Mouse (Mus musculus) neural tube, embryonic 14.5 days (tissue): ENCODE measurements at regions not wholly inside any gene's neighbourhood (a gene's known extent, or its start where the extent isn't known, plus 50 kb on each side); places are given as distances from the start of the nearest gene placed in this dataset.
"Not testable (repeated sequence)": the region's sequence is repeated elsewhere in the genome, so short reads cannot be mapped to it uniquely, and the experiment has no call there.

Source experiments
- ATAC-seq: fragments of 200-750 bp; cut with Nextera tagmentation; 2 replicates; pipeline ENCODE4 v1.8.0; 2017; ENCODE audit warnings: low read depth, mild to moderate bottlenecking, moderate TSS enrichment, moderate library complexity
- H3K27ac ChIP-seq: fragments of 300-500 bp; sonication (generic); 2 replicates; pipeline ENCODE4 v1.5.1; 2014; ENCODE audit warnings: low read depth, mild to moderate bottlenecking, control low read depth, low read length, moderate library complexity, mixed read lengths
- H3K27me3 ChIP-seq: fragments of 300-500 bp; sonication (generic); 2 replicates; pipeline ENCODE4 v1.6.1; 2014; ENCODE audit warnings: low read length; ENCODE audit not compliant: control insufficient read depth, insufficient read depth
- H3K36me3 ChIP-seq: fragments of 300-500 bp; sonication (generic); 2 replicates; pipeline ENCODE4 v1.6.1; 2014; ENCODE audit warnings: low read length, mixed read lengths; ENCODE audit not compliant: control insufficient read depth, insufficient read depth
- H3K4me1 ChIP-seq: fragments of 300-500 bp; sonication (generic); 2 replicates; pipeline ENCODE4 v1.6.1; 2014; ENCODE audit warnings: low read length; ENCODE audit not compliant: control insufficient read depth, insufficient read depth
- H3K4me2 ChIP-seq: fragments of 300-500 bp; sonication (generic); 2 replicates; pipeline ENCODE4 v1.6.1; 2014; ENCODE audit warnings: mild to moderate bottlenecking, low read depth, low read length, control low read depth
- H3K4me3 ChIP-seq: fragments of 300-500 bp; sonication (generic); 2 replicates; pipeline ENCODE4 v1.5.1; 2014; ENCODE audit warnings: low read depth, low read length, control low read depth, mixed read lengths
- H3K9ac ChIP-seq: fragments of 300-500 bp; sonication (generic); replicated peaks from 2 replicates; pipeline ENCODE4 v1.6.1; 2014; ENCODE audit warnings: low read depth, mild to moderate bottlenecking, control low read depth, low read length, mixed read lengths
- H3K9me3 ChIP-seq: fragments of 300-500 bp; sonication (generic); 2 replicates; pipeline ENCODE4 v1.6.1; 2016; ENCODE audit warnings: low read length; ENCODE audit not compliant: control insufficient read depth
- WGBS: fragments of 180-500 bp; shearing (Covaris S2); extraction: QIAGEN DNeasy Blood & Tissue Kit; methylation state at CpG from one replicate; pipeline ENCODE4 v1.1.7; 2014; 5-methylcytosine and 5-hydroxymethylcytosine counted together

- ATAC-seq, H3K9ac ChIP-seq: not testable (repeated sequence)
- WGBS: under 1% methylated on average over 27 of the region's 42 CpGs
These were observed 242.1 kb downstream of the Gm21863 start for GRCm38 (mm10) chr12:20196386-20196785.

DNA sequence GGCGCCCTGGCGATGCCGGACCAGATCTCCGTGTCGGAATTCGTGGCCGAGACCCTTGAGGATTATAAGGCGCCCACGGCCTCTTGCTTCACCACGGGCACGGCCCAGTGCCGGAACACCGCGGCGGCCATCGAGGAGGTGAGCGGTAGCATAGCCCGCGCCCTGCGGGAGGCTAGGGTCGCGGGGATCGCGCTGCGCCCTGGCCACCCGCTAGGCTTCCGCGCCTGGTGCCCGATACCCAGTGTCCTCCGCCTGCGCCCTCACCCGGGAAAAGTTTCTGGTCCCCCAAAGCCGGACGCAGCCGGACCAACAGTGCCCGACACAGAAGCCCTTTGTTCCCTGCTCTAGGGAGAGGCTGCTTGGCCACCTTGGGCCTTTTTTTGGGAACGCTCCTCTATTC is 242.6 kb downstream of the Gm21863 start:
- not testable (repeated sequence) for H3K27ac ChIP-seq, H3K9me3 ChIP-seq, H3K36me3 ChIP-seq, H3K4me1 ChIP-seq, H3K9ac ChIP-seq, H3K27me3 ChIP-seq, ATAC-seq, H3K4me2 ChIP-seq
- H3K4me3 ChIP-seq: peak overlapping the region; percentile 24
- WGBS: 2% methylated on average over 32 of the region's 37 CpGs

More at GRCm38 (mm10) chr12:20196386-20196785, 242.1 kb downstream of the Gm21863 start:
- not testable (repeated sequence) for H3K9me3 ChIP-seq, H3K4me2 ChIP-seq, H3K4me1 ChIP-seq, H3K27me3 ChIP-seq, H3K36me3 ChIP-seq, H3K27ac ChIP-seq
- H3K4me3 ChIP-seq: peak overlapping the region; percentile 24

GRCm38 (mm10) chr12:20223921-20224320 is 269.6 kb downstream of the Gm21863 start:
- not testable (repeated sequence) for H3K4me3 ChIP-seq, ATAC-seq, H3K36me3 ChIP-seq, H3K4me2 ChIP-seq, H3K9ac ChIP-seq, H3K4me1 ChIP-seq, H3K27me3 ChIP-seq, H3K27ac ChIP-seq
- 94% methylated on average over 1 of the region's 1 CpGs for WGBS
- peaks cover 22% of the 10 kb centered on the region for H3K9me3 ChIP-seq

DNA sequence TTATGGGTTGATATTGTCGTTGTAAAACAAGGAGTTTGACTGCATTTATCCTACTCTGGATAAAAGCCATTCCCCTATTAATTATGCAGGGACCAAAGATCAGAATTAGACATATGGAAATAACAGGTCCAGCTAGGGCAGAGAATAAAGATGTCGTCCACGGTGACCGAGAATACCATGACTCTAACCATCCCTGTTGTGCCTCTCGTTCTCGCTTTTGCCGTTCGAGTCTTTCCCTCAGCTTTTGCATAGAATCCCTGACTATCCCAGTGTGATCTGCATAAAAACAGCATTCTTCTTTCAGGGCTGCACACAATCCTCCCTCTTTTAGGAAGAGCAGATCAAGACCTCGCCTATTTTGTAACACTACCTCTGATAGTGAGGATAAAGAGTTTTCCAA is 272.5 kb downstream of the Gm21863 start:
- H3K4me2 ChIP-seq, H3K9ac ChIP-seq, H3K27me3 ChIP-seq, H3K4me3 ChIP-seq, H3K4me1 ChIP-seq, H3K36me3 ChIP-seq, H3K27ac ChIP-seq, ATAC-seq: not testable (repeated sequence)
- 77% methylated on average over 9 of the region's 9 CpGs for WGBS
- peaks cover 50% of the 10 kb centered on the region for H3K9me3 ChIP-seq

DNA sequence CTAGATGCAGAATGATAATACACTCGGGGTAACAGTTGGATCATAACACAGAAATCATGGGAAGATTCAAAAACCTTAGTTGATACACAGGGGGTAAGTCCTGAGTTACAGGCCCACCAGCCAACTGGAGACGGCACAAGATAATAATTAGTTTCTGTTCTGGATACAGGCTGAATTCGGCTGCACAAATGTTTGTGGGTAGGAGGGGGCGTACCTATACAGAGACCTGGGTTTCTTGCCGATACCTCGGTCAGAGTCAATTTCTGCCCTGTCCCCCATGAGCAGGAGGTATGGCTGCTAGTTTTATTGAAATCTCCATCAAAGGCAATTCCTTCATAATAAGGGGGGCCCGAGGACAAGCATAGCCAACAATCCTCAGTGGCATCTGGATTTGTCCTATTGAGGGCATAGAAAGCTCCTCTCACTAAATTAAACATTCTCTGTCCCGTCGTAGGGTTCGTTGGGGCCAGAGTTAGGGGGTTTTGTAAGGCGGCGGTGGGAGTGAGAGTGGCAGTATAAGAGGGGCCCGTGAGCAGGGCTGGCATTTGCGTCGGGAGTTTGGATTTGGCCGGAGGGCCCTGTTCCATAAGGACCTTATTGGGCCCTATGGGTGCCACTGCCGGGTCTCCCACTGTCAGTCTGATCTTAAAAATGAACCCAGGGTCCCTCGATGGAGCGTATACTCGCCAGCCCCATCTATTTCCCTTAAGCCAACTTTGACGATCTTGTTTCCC is 273.3 kb downstream of the Gm21863 start:
- not testable (repeated sequence) for H3K4me1 ChIP-seq, ATAC-seq, H3K27ac ChIP-seq, H3K4me3 ChIP-seq, H3K9ac ChIP-seq, H3K27me3 ChIP-seq, H3K4me2 ChIP-seq, H3K36me3 ChIP-seq
- 74% methylated on average over 21 of the region's 21 CpGs for WGBS
- peaks cover 58% of the 10 kb centered on the region for H3K9me3 ChIP-seq

- H3K27me3 ChIP-seq, H3K4me2 ChIP-seq, H3K4me3 ChIP-seq, H3K9ac ChIP-seq, H3K4me1 ChIP-seq, H3K36me3 ChIP-seq, ATAC-seq, H3K27ac ChIP-seq: not testable (repeated sequence)
- 71% methylated on average over 21 of the region's 21 CpGs for WGBS
- peaks cover 66% of the 10 kb centered on the region for H3K9me3 ChIP-seq
These were observed 274.2 kb downstream of the Gm21863 start for GRCm38 (mm10) chr12:20228321-20228999.

DNA sequence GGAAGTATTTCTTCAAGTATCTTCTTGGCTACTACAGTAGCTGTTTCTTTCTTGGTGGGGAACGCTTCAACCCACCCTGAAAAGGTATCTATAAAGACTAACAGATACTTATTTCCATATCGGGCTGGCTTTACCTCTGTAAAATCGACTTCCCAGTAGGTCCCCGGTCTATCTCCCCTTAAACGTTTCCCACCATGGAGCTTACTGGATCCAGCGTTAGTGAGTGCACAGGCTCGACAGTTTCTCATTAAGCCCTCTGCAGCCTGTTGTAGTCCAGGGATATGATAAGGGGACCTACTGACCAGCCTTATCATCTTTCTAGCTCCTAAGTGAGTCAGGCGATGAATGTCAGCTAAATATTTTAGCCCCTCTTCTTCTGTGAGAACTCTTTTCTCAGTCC is 275.1 kb downstream of the Gm21863 start:
- not testable (repeated sequence) for ATAC-seq, H3K4me3 ChIP-seq, H3K27me3 ChIP-seq, H3K4me1 ChIP-seq, H3K9ac ChIP-seq, H3K27ac ChIP-seq, H3K36me3 ChIP-seq, H3K4me2 ChIP-seq
- 69% methylated on average over 8 of the region's 8 CpGs for WGBS
- H3K9me3 ChIP-seq: peaks cover 74% of the 10 kb centered on the region

DNA sequence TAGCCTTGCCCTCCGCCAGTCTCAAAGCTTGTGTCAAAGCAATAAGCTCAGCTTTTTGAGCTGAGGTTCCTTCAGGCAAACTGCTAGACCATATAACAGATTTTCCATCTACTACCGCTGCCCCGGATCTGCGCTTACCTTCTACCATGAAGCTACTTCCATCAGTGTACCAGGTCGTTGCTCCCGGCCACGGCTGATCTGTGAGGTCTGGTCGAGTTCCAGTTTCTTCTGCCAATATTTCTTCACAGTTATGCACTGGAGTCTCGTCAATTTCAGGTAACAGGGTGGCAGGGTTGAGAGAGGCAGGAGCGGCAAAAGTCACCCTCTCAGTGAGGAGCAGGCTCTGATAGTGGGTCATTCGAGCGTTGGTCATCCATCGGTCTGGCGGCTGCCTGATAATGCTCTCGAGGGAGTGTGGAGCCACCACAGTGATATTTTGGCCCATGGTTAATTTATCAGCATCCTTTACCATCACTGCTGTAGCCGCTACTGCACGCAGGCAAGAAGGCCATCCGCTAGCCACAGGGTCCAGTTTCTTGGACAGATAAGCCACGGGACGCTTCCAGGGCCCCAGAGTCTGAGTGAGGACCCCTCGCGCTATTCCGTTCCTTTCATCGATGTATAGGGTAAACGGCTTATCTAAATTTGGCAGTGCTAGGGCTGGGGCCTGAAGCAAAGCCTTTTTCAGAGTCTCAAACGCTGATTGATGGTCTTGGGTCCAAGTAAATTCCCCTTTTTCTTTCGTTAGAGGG is 276.0 kb downstream of the Gm21863 start:
- Histone ChIP-seq H3K9ac (no peak overlapping the region), H3K27ac (no peak overlapping the region), H3K27me3 (no peaks in the 10 kb centered on the region), H3K9me3 (peaks cover 74% of the 10 kb centered on the region), H3K4me2 (no peak overlapping the region), H3K4me1 (no peaks in the 10 kb centered on the region), H3K36me3 (no peaks in the 10 kb centered on the region), H3K4me3 (no peak overlapping the region)
- no peak for ATAC-seq
- 65% methylated on average over 27 of the region's 27 CpGs for WGBS

GRCm38 (mm10) chr12:20230893-20231235 is 276.6 kb downstream of the Gm21863 start:
- H3K4me2 ChIP-seq: no peak overlapping the region
- H3K9me3 ChIP-seq: peaks cover 74% of the 10 kb centered on the region
- H3K4me3 ChIP-seq: no peak overlapping the region
- H3K27ac ChIP-seq: no peak overlapping the region
- WGBS: 68% methylated on average over 8 of the region's 8 CpGs
- no peaks in the 10 kb centered on the region for H3K27me3 ChIP-seq
- no peak for ATAC-seq
- no peaks in the 10 kb centered on the region for H3K4me1 ChIP-seq
- H3K36me3 ChIP-seq: no peaks in the 10 kb centered on the region
- no peak overlapping the region for H3K9ac ChIP-seq
